Mouse (Mus musculus): ENCODE measurements at regions not wholly inside any gene's neighbourhood (a gene's known extent, or its start where the extent isn't known, plus 50 kb on each side); places are given as distances from the start of the nearest gene placed in this dataset.

- DNase-seq (ENCODE audit: low spot score in 2 of 2), result no peak
These were observed 75.9 kb upstream of the Zc3h12a start for GRCm38 (mm10) chr4:125203521-125203920.

DNA sequence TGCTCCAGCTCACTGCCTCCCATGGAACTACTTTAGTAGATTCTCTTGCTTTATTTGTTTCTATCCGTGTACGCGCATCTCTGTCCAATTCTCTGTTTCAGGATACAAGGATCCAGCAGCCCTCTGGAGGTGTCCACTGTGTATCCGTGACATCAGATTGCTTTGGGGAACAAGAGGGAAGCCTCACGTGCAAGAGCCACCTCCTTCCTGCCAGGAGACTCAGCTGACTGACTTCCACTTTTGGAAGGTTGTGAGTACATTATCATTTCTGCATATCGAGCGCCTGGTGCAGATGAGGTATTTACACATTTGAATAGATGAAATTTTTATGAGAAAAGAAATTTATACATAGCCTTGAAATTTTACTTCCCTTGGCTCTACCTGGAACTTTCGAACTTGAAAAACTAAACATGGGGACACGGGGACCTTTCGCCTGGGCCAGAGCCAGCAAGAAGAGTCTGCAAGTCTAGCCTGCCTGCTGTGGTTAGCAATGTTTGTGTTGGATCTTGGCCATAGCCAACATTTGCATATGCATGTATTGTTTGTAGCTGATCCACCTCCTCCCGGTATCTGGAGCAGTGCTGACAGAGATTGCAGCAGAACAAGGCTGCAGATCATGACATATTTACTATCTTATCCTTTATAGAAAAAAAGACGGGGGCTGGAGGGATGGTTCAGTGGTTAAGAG is 74.1 kb upstream of the Zc3h12a start:
- DNase-seq (ENCODE audit: low spot score in 2 of 2), result no peak

- DNase-seq (ENCODE audit: low spot score in 2 of 2), result no peak
These were observed 73.1 kb upstream of the Zc3h12a start for GRCm38 (mm10) chr4:125200762-125201161.

- no peak for DNase-seq (ENCODE audit: low spot score in 2 of 2)
These were observed 71.6 kb upstream of the Zc3h12a start for GRCm38 (mm10) chr4:125199281-125199680.

DNA sequence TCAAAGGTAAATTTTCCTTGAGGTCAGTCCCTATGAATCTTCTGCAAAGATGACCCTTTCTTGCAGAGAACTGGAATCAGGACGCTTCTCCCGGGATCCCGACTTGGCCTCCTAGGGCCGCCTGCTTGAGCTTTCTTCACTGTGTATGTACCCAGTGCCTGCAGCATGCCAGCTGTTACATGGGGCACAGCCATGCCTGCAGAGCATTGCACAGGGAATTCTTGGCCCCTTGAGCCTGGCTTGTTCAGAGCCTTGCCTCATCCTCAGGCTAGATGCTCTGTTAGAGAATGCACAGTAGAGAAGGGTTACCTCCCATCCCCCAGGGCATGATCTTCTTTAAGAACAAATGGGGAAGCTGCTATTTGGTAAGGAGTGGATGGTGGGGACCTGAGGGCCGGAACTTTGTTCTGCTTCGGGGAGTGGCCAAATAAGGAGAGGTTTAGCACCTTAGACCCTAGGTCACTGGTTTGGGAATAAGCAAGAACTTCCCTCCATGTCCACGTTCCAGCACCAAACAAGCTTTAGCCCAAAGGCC is 68.3 kb upstream of the Zc3h12a start:
- no peak for DNase-seq (ENCODE audit: low spot score in 2 of 2)

- no peak for DNase-seq (ENCODE audit: low spot score in 2 of 2)
These were observed 67.2 kb upstream of the Zc3h12a start for GRCm38 (mm10) chr4:125194722-125195380.

- DNase-seq (ENCODE audit: low spot score in 2 of 2), result no peak
These were observed 66.7 kb upstream of the Zc3h12a start for GRCm38 (mm10) chr4:125194298-125194697.

DNA sequence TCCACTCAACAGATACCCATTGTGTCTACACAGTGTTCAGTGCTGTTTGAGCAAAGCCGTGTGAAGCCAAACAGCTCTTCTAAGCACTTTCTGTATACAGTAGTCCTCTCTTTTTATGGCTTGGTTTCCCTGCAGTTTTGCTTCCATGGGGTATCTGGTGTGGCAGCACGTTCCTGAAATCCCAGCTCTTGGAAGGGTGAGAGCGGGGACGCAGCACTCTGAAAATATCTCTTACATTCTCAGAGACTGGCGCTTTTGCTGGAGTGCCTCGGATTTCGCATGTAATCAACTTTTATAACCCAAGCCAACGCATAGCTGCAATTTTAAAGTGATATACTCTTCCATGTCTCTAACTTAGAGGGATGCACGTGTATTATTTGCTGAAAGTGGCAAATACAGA is 64.0 kb upstream of the Zc3h12a start:
- DNase-seq (ENCODE audit: low spot score in 2 of 2), result no peak

- no peak for DNase-seq (ENCODE audit: low spot score in 2 of 2)
These were observed 63.4 kb upstream of the Zc3h12a start for GRCm38 (mm10) chr4:125191010-125191409.

GRCm38 (mm10) chr4:125189971-125190370 is 62.3 kb upstream of the Zc3h12a start:
- no peak for DNase-seq (ENCODE audit: low spot score in 2 of 2)

DNA sequence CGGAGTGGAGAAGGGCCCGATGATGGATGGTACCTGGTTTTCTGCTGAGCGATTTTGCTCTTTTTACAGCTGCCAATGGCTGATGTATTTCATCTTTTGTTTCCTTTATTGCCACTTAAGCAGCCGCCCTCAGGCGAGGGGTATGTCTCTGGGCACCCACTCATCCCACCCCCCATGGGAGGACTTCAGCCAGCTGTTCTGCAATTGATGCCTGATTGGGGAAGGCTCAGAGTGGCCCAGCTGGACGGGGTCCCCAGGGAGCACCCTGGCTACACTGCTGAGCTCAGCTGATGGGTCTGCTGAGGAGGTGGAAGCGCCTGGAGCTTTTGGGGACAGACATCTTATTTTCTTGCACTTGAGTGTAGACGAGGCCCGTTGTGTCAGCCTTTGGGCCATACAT is 58.6 kb upstream of the Zc3h12a start:
- no peak for DNase-seq (ENCODE audit: low spot score in 2 of 2)

DNA sequence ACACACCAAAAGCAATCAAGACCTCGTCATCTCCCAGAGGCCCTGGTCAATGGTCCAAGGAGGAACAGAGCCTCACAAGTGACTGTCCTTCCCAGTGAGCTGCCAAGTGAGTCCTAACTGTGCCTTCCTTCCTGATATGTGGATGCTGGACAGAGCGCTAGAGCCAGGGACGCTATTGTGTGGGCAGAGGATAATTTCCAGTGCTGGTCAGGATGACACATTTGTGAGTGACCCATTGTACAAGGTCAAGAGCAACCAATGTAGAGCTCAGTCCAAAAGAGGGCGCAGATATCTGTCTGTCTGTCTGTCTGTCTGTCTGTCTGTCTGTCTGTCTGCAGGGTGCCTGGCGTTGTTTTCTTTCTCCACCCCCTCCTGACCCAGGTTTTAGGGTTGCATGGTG is 57.4 kb upstream of the Zc3h12a start:
- no peak for DNase-seq (ENCODE audit: low spot score in 2 of 2)

GRCm38 (mm10) chr4:125180947-125181346 is 53.3 kb upstream of the Zc3h12a start:
- no peak for DNase-seq (ENCODE audit: low spot score in 2 of 2)

DNA sequence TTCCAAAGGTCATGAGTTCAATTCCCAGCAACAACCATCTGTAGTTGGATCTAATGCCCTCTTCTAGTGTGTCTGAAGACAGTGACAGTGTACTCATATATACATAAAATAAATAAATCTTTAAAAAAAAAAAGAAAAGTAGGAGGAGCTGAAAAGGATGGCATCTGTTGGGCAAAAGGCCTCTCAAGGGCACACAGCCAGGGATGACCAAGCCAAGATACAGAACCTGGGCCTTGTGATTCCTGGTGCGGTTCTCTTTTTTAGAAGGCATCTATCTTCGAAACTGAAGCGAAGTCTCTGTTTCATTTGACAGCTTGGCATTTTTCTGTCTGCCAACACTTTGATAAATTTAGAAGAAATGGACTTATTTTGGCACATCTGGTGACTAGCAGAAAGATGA is 50.9 kb upstream of the Zc3h12a start:
- DNase-seq (ENCODE audit: low spot score in 2 of 2), result no peak

GRCm38 (mm10) chr4:125177666-125178065 is 50.0 kb upstream of the Zc3h12a start:
- no peak for DNase-seq (ENCODE audit: low spot score in 2 of 2)
